Mouse (Mus musculus): ENCODE measurements at regions not wholly inside any gene's neighbourhood (a gene's known extent, or its start where the extent isn't known, plus 50 kb on each side); places are given as distances from the start of the nearest gene placed in this dataset.

DNA sequence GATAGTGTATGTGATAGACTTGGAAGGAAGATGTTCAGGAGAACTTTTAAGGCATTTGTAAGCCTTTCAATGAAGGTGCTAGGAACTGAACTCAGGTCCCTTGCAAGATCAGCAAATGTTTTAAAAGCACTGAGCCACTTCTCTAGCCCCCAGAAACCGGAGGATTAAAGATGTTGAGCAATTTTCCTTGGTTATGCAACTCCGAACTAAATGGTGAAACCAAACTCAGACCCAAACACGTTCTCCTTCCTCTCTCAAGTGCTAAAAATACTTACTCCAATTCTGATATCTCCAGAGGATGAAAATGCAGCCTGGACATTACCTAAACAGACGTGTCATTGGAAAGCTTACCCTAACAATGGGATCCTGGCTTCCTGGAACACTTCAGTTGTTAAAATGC is 378.8 kb downstream of the Kcnj2 start:
- no peak for DNase-seq (ENCODE audit: low spot score)

GRCm38 (mm10) chr11:111445764-111446163 is 379.8 kb downstream of the Kcnj2 start:
- no peak for DNase-seq (ENCODE audit: low spot score)

GRCm38 (mm10) chr11:111450811-111451494 is 385.0 kb downstream of the Kcnj2 start:
- no peak for DNase-seq (ENCODE audit: low spot score)

DNA sequence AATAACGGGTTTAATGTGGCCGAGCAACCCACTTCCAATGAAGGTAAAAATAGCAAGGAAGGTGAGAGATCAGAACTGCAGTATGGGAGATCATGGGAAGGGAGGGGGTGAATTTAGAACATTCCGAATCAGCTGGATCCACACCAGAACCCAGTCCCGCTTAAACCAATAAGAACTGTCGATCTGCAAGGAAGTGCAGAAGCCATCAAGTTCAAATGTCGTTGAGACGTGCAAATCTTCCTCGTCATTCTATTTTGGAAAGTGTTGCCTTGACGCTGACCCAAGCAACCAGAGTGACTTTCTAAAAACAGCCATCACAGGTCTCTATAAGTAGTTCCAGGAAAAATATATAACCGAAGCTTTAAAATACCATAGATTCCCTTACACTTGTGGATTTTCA is 394.1 kb downstream of the Kcnj2 start:
- DNase-seq (ENCODE audit: low spot score): no peak

DNA sequence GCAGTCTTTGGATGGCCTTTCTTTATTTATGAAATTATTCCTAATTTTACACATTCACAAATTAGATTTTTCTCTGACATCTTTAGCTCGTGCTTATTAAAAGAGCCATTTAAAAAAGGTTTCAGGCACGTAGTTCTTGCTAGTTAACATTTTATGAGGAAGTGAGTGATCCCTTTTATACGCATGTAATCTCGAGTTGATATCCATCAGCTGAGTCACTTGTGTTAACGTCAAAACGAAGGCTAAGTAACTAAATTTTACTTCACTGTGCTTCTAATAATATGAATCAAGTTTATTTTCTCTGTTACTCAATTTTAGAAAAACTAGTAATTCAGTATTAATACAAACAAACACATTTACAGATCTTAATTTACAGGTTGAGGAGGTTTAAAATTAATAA is 419.0 kb downstream of the Kcnj2 start:
- no peak for DNase-seq (ENCODE audit: low spot score)

GRCm38 (mm10) chr11:111512471-111512870 is 446.5 kb downstream of the Kcnj2 start:
- peak; percentile 21 for DNase-seq (ENCODE audit: low spot score)

- peak; percentile 56 for DNase-seq (ENCODE audit: low spot score)
These were observed 456.8 kb downstream of the Kcnj2 start for GRCm38 (mm10) chr11:111522716-111523115.

DNA sequence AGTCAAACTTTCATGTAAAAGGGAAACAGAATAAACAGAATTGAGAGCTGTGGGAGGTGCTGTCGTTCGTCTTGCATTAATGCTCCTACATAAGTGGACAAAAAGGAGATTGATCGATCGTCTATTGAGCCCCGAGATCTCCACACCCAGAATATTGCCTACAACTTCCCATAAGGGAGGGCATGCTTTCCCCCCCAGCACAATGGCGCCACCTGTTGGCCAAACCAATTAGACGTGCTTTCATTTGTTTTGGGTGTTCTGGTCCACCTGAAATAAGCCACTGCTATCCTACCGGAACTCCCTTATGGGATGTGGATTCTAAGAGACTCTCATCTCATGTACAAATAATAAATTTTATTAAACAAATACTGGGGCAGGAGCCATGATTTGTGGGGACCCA is 457.5 kb downstream of the Kcnj2 start:
- peak; percentile 43 for DNase-seq (ENCODE audit: low spot score)

GRCm38 (mm10) chr11:111526010-111526742 is 460.2 kb downstream of the Kcnj2 start:
- no peak for DNase-seq (ENCODE audit: low spot score)

GRCm38 (mm10) chr11:111529591-111529990 is 463.6 kb downstream of the Kcnj2 start:
- DNase-seq (ENCODE audit: low spot score): no peak

DNA sequence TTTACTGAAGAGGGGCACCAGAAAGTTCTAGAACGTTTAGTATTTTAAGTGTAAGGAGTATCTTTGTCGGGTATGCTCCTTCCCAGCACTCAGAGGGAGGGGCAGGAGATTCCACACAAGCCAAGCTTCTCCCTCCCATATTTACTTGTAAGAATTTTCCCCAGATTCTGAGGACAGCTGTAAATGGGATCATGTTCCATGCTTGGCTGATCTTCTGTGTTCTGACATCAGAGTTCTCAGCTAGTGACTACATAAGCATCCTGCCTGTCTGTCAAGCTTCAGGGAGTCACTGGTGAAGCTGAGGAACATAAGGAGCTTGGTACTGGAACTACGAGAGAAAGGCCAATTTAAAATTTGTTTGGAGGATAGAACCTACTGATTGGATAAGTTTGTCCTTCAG is 464.9 kb downstream of the Kcnj2 start:
- DNase-seq (ENCODE audit: low spot score): no peak

DNA sequence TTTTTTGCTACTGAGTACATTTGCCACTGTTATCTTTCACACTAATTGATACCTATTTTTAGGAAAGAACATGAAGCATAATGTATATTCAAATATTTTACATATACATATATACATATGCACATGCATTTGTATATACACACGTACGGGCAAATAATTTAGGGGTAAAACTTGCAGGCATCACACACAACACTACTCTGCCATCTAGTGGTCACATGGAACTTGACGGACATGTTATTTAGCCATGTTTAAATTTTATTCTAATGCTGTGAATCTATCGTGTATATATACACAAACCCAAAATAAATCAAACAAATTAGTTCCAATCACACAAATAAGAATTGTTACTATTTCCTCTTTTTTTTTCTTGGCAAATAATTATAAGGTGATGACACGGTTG is 466.5 kb downstream of the Kcnj2 start:
- DNase-seq (ENCODE audit: low spot score): no peak

DNA sequence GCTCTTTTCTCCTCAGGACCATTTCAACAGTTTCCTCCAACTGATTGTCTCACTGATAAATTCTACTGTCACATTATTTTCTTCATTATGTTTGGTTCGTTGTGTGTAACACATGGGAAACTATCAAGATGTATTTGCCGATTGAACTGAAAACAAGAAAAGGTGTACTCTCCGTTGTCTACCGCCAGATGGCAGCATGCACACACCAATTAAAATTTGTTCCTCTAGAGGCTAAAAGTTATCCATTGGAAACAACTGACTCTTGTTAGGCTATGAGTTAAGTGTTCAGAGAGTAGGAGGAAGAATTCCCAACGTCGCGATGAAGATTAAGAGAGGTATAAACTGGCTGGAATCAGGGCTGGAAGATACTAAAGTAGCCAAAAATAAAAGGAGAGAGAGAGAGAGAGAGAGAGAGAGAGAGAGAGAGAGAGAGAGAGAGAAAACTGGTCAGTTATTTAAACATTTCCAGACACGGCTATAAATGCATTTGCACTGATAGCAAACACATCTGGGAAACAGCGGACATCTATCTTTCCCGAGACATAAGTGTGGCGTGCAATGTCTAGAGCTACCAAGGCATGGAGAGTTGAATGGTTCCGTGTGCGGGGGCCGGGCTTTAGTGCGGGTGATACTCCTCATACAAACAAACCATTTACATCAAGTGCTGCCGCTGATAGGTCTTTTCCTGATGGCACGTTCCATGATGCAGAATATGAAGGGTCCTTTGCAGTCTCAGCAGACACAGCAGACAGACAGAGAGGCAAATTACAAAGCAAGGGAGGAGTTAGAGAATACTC is 470.3 kb downstream of the Kcnj2 start:
- peak; percentile 14 for DNase-seq (ENCODE audit: low spot score)

- no peak for DNase-seq (ENCODE audit: low spot score)
These were observed 471.7 kb downstream of the Kcnj2 start for GRCm38 (mm10) chr11:111537654-111538053.

DNA sequence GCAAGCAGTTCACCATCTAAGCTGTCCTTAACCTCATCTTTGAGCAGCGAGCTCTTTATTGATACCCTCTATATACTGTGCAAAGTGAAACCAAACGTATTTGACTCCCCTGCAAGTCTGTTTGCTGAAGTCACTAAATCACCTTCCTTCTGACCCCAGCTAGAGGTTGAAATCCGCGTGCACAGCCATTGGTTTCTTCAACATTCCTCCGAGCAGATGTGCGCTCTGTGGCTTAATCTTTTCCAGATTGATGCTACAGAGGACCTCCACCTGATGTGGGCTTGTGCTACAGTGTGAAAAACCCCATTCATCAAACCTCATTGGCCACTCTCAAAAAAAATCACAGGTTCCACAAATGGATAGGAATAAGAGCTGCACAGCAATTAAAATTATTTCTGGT is 474.0 kb downstream of the Kcnj2 start:
- DNase-seq (ENCODE audit: low spot score): no peak

DNA sequence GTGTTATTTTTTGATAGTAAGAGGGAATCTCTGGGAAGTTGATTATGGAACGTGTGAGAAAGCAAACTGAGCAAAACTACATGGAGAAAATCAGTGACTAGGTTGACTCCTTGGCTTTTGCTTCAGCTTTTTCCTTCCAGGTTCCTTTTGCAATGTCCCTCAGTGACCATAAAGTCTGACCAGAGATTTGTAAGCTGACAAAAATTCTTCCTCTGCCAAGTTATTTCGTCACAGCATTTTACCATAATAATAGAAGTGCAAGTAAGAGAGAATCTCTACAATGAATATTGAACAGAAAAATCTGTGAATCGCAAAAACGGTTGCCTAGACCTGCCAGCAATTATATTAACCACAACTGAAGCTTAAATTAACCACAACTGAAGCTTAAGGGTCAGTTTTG is 479.3 kb downstream of the Kcnj2 start:
- no peak for DNase-seq (ENCODE audit: low spot score)

DNA sequence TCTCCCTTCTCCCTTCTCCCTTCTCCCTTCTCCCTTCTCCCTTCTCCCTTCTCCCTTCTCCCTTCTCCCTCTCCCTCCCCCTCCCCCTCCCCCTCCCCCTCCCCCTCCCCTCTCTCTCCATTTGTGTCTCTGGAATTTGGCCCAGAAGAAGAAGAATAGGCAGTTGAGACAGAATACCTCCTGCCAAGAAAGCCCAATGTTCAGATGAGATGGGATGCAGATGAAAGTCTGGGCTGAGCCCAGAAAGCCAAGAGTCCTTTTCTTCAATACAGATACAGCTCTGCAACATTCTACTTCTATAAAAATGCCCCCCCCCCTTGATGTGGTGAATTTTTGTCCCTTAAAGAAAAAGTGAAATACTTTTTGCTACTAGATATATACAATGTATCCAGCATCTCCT is 489.2 kb downstream of the Kcnj2 start:
- DNase-seq (ENCODE audit: low spot score): no peak

DNA sequence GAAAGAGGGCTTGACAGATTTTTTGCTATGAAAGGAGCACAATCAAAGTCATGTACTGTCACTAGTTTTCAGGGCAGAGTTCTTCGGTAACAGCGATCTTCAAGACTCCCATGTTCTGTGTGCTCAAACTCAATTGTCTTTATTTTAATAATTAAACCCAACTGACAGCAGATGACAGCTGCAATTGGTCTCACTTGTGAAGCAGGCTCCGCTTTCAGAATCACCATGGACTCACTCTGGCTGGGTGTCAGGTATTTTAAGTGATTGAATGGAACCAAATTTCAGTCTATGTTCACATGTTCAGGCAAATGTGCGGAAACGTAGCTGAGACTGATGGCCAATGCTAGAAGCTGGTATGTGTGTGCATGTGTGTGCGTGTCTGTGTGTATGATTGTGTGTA is 489.7 kb downstream of the Kcnj2 start:
- DNase-seq (ENCODE audit: low spot score): no peak

GRCm38 (mm10) chr11:111558302-111559140 is 492.6 kb downstream of the Kcnj2 start:
- no peak for DNase-seq (ENCODE audit: low spot score)

DNA sequence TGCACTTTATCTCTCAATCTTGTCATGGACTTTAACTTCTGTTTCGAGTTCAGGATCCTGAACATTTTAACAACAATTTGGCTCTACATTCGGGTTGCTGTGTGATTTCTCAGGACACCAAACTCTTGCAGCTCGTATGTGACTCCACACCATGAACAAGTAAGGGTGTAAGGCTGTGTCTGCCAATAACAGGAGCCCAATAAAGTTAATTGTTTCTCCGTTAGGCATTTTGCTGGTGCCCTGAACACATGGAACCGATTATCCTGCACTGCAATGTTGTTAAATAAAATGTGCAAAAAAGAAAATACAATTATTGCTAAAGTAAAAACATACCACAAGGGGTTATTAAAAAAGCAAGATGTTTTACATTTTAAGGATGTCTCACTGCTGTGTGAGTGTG is 497.2 kb downstream of the Kcnj2 start:
- no peak for DNase-seq (ENCODE audit: low spot score)

GRCm38 (mm10) chr11:111568041-111568440 is 502.1 kb downstream of the Kcnj2 start:
- DNase-seq (ENCODE audit: low spot score): no peak

DNA sequence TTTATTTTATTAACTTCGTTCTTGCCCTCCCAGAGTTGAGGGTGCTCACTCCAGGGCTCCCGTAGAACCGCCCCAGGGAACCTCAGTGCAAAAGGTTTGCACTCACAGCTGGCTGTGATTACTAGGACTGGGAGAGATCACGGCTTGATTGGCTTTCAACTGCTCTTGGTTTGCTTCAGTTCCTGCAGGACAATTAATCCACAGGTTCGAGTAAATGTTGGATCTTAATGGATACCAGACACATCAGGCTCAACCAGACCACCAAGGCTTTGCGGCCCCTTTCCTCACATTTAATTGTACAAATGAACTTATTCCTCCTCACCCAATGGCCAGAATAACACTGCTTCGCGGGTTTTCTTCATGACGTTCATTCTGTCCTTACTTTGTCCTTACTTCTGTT is 502.9 kb downstream of the Kcnj2 start:
- no peak for DNase-seq (ENCODE audit: low spot score)

Data from testis, postnatal 14 days (tissue).